Mouse (Mus musculus): ENCODE results near the gene Cux1. TPM values are rescaled to one million over a fixed set of nuclear protein-coding genes. Genes with fewer than 3 reads are reported as not detected.

Cux1 gene
- polyA plus RNA-seq, 1 experiment from 2014 or later, result 79.8 TPM

DNA sequence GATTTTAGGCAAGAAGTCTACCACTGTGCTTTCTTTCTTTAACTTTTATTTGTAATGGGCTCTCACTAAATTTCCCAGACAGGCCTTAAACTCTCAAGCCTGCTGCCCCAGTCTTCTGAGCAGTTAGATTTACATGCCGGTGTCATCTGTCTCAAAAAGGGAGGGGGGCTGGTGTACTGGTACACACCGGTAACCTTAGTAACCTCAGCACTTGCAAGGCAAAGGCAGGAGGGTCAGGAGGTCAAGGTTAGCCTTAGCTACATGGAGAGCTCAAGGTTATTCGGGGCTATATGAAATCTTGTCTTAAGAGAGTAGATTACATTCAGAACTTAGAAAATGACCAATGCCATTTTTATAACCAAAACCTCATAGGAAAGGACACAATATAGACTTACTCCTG is 102.4 kb downstream of the Cux1 start:
- no peak overlapping the region for H3K27ac ChIP-seq
- H3K4me3 ChIP-seq, result no peak overlapping the region
- H3K9ac ChIP-seq, result no peak overlapping the region
- H3K27me3 ChIP-seq, result no peaks in the 10 kb centered on the region
- ATAC-seq (ENCODE audit: insufficient number of reproducible peaks, insufficient read depth, low FRiP score, low TSS enrichment), result no peak
- H3K9me3 ChIP-seq, result no peaks in the 10 kb centered on the region
- 42% methylated on average over 3 of the region's 3 CpGs for WGBS
- H3K4me2 ChIP-seq (replicated peaks), result no peak overlapping the region
- H3K36me3 ChIP-seq, result no peaks in the 10 kb centered on the region
- peaks cover 40% of the 10 kb centered on the region for H3K4me1 ChIP-seq

DNA sequence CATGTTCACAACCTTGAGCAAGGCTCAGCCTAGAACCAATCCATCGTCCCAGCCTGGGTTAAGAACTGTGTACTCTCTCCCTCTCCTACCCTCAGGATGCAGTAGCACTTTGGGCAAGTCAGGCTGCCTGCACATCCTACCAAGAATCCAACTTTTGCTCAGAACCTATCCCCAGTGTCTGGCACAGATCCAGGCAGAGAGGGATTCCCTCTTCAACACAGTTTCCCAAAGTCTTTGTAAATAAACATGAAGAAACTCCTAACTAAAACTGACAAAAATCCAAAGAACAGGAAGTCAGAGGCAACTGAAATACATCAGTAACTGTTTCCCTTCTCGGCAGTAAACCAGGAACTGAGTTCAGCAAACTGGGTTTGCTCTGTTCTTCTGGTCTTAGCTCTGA is 103.2 kb downstream of the Cux1 start:
- H3K4me2 ChIP-seq (replicated peaks), result no peak overlapping the region
- H3K27me3 ChIP-seq, result no peaks in the 10 kb centered on the region
- no peak overlapping the region for H3K27ac ChIP-seq
- peaks cover 42% of the 10 kb centered on the region for H3K4me1 ChIP-seq
- 69% methylated on average over 2 of the region's 2 CpGs for WGBS
- no peaks in the 10 kb centered on the region for H3K9me3 ChIP-seq
- H3K9ac ChIP-seq, result no peak overlapping the region
- no peak for ATAC-seq (ENCODE audit: insufficient number of reproducible peaks, insufficient read depth, low FRiP score, low TSS enrichment)
- no peaks in the 10 kb centered on the region for H3K36me3 ChIP-seq
- no peak overlapping the region for H3K4me3 ChIP-seq

DNA sequence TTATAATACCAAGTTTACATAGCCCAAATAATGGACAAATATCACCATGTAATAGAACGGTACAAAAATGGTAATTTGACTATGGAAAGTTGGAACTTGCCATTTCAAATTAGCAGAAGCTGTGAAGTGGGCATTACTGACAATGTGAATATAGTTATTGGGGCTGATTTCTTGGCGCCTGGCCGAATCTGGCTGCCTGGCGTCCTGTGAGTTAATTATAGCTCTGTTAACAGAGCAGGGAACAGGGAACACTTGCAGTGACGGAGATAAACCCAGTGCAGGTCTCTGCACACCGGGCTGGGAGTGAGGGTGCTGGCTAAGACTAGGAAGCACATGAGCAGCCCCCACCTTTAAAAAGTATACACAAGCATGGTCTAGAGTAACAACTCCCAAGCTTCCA is 104.7 kb downstream of the Cux1 start:
- no peaks in the 10 kb centered on the region for H3K27me3 ChIP-seq
- H3K27ac ChIP-seq, result no peak overlapping the region
- no peak overlapping the region for H3K4me3 ChIP-seq
- no peak for ATAC-seq (ENCODE audit: insufficient number of reproducible peaks, insufficient read depth, low FRiP score, low TSS enrichment)
- peaks cover 40% of the 10 kb centered on the region for H3K4me1 ChIP-seq
- no peak overlapping the region for H3K4me2 ChIP-seq (replicated peaks)
- no peaks in the 10 kb centered on the region for H3K9me3 ChIP-seq
- H3K9ac ChIP-seq, result no peak overlapping the region
- 63% methylated on average over 6 of the region's 6 CpGs for WGBS
- no peaks in the 10 kb centered on the region for H3K36me3 ChIP-seq

DNA sequence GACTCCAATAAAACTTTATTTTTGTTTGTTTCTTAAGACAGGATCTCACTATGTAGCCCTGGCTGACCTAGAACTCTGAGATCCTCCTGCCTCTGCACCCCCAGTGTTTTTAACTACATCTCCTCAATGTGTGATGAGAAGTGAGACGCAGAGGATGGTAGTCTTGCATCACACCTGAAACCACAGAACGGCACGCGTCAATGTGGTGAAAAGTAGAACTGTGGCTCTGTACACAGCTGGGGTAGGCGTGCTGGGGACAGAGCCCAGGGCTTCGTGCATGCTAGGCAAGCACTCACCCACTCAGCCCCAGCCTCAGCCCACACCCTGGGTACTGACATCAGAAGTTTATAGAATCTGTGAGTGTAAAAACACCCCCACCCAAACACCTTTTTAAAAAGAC is 107.4 kb downstream of the Cux1 start:
- WGBS, result 94% methylated on average over 6 of the region's 6 CpGs

DNA sequence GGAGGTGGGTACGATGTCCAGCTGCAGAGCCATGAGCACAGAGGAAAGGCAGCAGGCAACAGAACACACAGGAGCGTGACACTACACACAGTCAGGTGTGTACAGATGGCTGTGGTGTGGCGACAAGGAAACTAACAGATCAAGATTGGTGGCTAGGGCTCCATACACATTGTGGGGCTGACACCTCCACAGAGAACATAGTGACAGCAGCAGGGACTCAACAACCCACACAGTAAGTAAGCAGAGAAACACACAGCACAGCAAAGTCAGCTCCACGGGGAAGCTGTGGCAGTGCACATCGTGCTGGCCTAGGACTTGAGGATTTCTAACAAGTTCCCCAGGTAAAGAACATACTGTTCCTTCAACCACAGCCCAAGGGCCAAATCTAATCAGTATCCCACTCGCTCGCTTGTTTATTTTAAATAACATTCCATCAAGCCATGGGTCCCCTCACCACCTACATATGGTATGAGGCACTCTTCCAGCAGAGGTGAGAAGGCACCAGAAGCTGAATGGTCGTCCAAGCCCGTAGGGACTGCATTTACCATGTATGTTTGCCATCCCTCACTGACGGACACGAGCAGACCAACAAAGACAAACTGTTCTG is 108.3 kb downstream of the Cux1 start:
- WGBS, result 76% methylated on average over 11 of the region's 11 CpGs
- Histone ChIP-seq H3K36me3 (no peaks in the 10 kb centered on the region), H3K27me3 (no peaks in the 10 kb centered on the region), H3K4me2 (replicated peaks) (no peak overlapping the region), H3K9ac (no peak overlapping the region), H3K27ac (no peak overlapping the region), H3K4me3 (no peak overlapping the region), H3K9me3 (no peaks in the 10 kb centered on the region), H3K4me1 (peaks cover 11% of the 10 kb centered on the region; the same call in 1 of the 2 replicates)
- no peak for ATAC-seq (ENCODE audit: insufficient number of reproducible peaks, insufficient read depth, low FRiP score, low TSS enrichment)

More for the DNA sequence above, 107.4 kb downstream of the Cux1 start:
- Histone ChIP-seq H3K36me3 (no peaks in the 10 kb centered on the region), H3K9me3 (no peaks in the 10 kb centered on the region), H3K4me3 (no peak overlapping the region), H3K4me2 (replicated peaks) (no peak overlapping the region), H3K27ac (no peak overlapping the region), H3K4me1 (peaks cover 20% of the 10 kb centered on the region), H3K9ac (no peak overlapping the region), H3K27me3 (no peaks in the 10 kb centered on the region)
- no peak for ATAC-seq (ENCODE audit: insufficient number of reproducible peaks, insufficient read depth, low FRiP score, low TSS enrichment)

DNA sequence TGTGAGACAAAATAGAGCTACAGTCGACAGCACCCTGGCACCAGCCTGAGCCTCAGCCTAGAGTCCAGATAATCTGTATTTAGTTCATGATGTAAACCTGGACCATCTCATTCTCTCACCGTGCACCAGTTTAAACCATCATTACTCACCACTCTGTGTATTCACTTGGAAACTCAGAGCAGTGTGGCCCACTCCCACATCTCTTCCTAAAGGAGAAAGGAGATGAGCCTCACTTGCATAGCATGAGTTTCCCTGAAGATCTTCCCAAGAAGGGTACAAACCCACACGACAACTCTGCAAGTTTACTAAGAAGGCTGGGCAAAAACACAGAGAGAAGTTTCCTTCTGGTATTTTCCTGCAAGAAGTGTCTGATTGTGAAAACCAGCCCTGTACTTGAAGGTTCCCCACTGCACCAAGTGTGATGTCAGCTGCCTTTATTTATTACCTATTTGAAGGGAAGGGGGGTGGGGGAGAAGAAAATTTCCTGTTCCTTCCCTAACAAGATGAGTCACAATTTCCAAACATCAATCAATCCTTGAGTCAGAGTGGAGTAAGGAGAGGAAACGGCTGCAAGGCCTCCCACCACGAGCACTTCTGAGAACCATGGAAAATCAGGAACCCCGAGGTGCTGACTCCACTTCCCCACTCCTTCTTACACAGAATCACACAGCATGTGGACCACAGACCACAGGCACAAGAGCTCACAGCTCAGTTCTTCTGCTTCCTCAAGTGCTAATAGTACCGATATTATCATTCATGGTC is 109.0 kb downstream of the Cux1 start:
- Histone ChIP-seq H3K9me3 (no peaks in the 10 kb centered on the region), H3K27ac (no peak overlapping the region), H3K4me2 (replicated peaks) (no peak overlapping the region), H3K36me3 (no peaks in the 10 kb centered on the region), H3K27me3 (no peaks in the 10 kb centered on the region), H3K4me3 (no peak overlapping the region), H3K9ac (no peak overlapping the region), H3K4me1 (peaks cover 11% of the 10 kb centered on the region; the same call in 1 of the 2 replicates)
- 65% methylated on average over 7 of the region's 7 CpGs for WGBS
- no peak for ATAC-seq (ENCODE audit: insufficient number of reproducible peaks, insufficient read depth, low FRiP score, low TSS enrichment)

DNA sequence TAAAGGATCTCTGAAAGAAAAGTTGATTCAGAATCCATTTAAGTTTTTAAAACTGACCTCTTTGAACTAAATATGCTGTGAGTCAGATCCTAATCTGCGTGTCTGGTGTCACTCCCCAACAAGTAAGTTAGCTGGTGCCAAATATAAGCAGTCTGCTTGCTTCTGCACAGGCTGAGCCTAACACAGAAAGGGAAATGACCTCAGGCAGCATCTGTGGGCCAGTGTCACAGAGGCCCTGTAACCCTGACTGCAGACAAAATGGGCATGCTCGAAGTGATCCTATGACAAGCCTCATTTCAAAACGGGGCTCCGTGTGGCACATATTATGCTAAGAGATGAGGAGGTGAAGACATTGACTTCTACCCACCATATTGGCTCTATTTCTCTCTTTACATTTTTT is 110.9 kb downstream of the Cux1 start:
- H3K4me3 ChIP-seq, result no peak overlapping the region
- no peaks in the 10 kb centered on the region for H3K36me3 ChIP-seq
- no peak overlapping the region for H3K9ac ChIP-seq
- H3K9me3 ChIP-seq, result no peaks in the 10 kb centered on the region
- peaks cover 11% of the 10 kb centered on the region; the same call in 1 of the 2 replicates for H3K4me1 ChIP-seq
- no peaks in the 10 kb centered on the region for H3K27me3 ChIP-seq
- ATAC-seq (ENCODE audit: insufficient number of reproducible peaks, insufficient read depth, low FRiP score, low TSS enrichment), result no peak
- no peak overlapping the region for H3K27ac ChIP-seq
- WGBS, result 67% methylated on average over 4 of the region's 4 CpGs
- H3K4me2 ChIP-seq (replicated peaks), result no peak overlapping the region

DNA sequence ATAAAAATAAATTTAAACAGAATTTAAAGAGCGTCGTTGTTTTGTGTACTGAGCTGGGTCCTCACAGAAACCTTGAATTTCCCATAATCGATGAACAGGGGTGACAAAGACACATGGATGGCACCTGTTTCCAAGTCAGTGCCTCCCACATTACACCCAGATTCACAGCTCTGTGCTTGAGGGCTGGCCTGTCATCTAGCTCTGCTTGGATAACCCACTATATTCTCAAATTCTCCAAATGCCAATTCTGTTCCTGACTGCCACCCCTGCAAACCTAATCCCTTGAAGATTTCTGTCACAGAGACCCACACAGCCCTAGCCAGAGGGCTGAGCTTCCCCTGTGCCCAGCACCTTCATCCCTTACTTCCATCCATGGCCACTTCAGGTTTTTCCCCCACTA is 114.6 kb downstream of the Cux1 start:
- Histone ChIP-seq H3K27me3 (no peaks in the 10 kb centered on the region), H3K27ac (no peak overlapping the region), H3K36me3 (no peaks in the 10 kb centered on the region), H3K9ac (no peak overlapping the region), H3K4me3 (no peak overlapping the region), H3K4me2 (replicated peaks) (no peak overlapping the region), H3K4me1 (0 out of 2 replicates have a peak, but pooled peaks cover 3% of the 10 kb centered on the region), H3K9me3 (no peaks in the 10 kb centered on the region)
- 93% methylated on average over 3 of the region's 3 CpGs for WGBS
- no peak for ATAC-seq (ENCODE audit: insufficient number of reproducible peaks, insufficient read depth, low FRiP score, low TSS enrichment)

DNA sequence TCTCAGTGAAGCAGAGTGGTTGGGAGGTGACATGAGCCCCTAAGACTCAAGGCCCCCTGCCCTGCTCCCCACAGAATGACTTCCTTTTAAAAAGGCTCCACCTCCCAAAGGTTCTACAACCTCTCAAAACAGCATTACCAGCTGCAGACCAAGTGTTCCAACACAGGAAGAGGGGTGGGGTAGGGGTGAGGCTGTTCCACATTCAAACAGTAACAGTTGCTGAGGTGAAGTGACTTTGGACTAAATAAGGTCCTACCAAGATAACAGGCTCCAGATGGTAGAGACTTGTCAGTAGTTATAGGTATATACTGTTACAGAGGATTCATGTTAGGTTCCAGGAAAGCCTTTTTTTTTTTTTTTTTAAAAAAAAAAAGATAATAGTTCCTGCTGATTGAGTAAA is 117.5 kb downstream of the Cux1 start:
- no peak for ATAC-seq (ENCODE audit: insufficient number of reproducible peaks, insufficient read depth, low FRiP score, low TSS enrichment)
- H3K36me3 ChIP-seq, result no peaks in the 10 kb centered on the region
- no peak overlapping the region for H3K4me3 ChIP-seq
- no peak overlapping the region for H3K4me2 ChIP-seq (replicated peaks)
- H3K27ac ChIP-seq, result no peak overlapping the region
- no peak overlapping the region for H3K9ac ChIP-seq
- no peaks in the 10 kb centered on the region for H3K4me1 ChIP-seq
- no peaks in the 10 kb centered on the region for H3K27me3 ChIP-seq
- H3K9me3 ChIP-seq, result no peaks in the 10 kb centered on the region

DNA sequence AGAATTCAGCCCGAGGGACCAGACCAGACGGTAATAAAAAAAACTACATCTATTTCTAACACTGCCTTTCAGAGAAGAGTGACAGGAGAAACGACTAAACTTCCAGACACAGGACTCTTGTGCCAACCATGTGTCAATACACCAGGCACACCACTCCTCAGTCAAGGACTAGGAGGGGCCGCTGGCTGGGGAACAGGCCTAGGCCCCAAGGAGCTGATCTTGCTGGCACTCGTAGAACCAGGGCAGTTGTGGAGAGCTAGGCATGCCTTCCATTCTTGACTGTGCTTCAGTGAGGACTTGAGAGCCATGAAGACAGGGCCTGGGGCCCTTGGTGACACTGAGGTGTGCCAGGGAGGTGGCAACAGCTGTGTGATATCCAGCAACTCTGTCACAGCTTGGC is 121.3 kb downstream of the Cux1 start:
- peaks cover 11% of the 10 kb centered on the region; the same call in 1 of the 2 replicates for H3K4me1 ChIP-seq
- H3K27ac ChIP-seq, result no peak overlapping the region
- H3K9me3 ChIP-seq, result no peaks in the 10 kb centered on the region
- no peaks in the 10 kb centered on the region for H3K27me3 ChIP-seq
- WGBS, result 76% methylated on average over 5 of the region's 5 CpGs
- H3K4me3 ChIP-seq, result no peak overlapping the region
- no peak overlapping the region for H3K4me2 ChIP-seq (replicated peaks)
- ATAC-seq (ENCODE audit: insufficient number of reproducible peaks, insufficient read depth, low FRiP score, low TSS enrichment), result no peak
- no peaks in the 10 kb centered on the region for H3K36me3 ChIP-seq
- no peak overlapping the region for H3K9ac ChIP-seq

DNA sequence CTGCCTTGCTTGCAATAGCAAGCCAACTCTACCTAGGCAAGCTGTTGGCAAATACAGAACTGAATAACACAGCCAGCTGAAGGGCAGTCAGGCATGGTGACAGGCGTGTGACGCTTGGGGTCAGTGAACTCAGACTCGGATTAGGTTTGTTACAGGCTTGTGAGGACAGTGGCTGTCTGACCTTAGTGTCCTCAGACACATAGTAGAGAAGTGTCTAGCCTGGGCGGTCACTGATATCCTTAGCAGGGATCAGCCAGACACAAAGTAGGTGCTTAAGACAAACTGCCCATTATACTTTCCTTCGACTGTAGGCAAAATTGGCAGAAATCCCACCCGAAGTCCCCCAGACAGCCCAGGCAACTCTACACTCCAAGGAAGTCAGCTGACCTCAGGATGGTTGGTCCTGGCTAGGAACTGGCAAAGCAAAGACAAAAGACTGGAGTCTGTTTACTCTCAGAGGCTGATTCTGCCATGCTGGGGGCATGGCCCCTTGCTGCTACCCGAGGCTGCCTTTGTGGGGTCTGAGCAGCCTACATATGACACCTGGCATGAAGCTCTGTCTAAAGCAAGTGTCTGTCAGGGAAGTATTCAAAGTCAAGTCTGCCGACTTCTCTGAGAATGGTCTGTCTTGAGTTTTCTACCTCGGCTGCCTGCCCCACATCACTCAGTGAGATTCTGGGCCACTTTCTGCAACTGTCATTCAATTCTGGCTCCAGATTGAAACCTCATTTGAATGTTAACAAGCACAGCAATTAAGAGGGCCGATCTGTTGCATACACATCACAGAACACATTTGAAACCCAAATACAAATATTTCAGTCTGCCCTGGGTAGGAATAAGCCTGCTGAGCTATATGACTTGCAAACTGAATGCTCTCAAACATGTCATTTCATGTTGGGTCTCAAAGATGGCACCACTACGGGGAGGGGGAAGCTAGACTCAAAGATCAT is 124.8 kb downstream of the Cux1 start:
- peaks cover 13% of the 10 kb centered on the region; the same call in 1 of the 2 replicates for H3K4me1 ChIP-seq
- H3K27me3 ChIP-seq, result no peaks in the 10 kb centered on the region
- H3K4me2 ChIP-seq (replicated peaks), result no peak overlapping the region
- H3K36me3 ChIP-seq, result no peaks in the 10 kb centered on the region
- WGBS, result 56% methylated on average over 11 of the region's 11 CpGs
- no peak overlapping the region for H3K4me3 ChIP-seq
- no peaks in the 10 kb centered on the region for H3K9me3 ChIP-seq
- ATAC-seq (ENCODE audit: insufficient number of reproducible peaks, insufficient read depth, low FRiP score, low TSS enrichment), result no peak
- no peak overlapping the region for H3K9ac ChIP-seq
- H3K27ac ChIP-seq, result no peak overlapping the region
